Mouse (Mus musculus): ENCODE measurements at regions not wholly inside any gene's neighbourhood (a gene's known extent, or its start where the extent isn't known, plus 50 kb on each side); places are given as distances from the start of the nearest gene placed in this dataset.

GRCm38 (mm10) chr1:153990651-153991435 is 90.8 kb upstream of the Teddm2 start:
- Histone ChIP-seq H3K27me3 (ENCODE audit: control insufficient read depth, insufficient read depth, low read length) (no peaks in the 10 kb centered on the region), H3K9me3 (replicated peaks; ENCODE audit: control insufficient read depth, low read length) (peaks cover 9% of the 10 kb centered on the region), H3K4me2 (ENCODE audit: low read depth, low read length) (no peak overlapping the region), H3K4me1 (ENCODE audit: control insufficient read depth, insufficient read depth, low read length) (no peaks in the 10 kb centered on the region), H3K4me3 (ENCODE audit: low read length) (no peak overlapping the region), H3K27ac (ENCODE audit: low read length) (no peak overlapping the region), H3K9ac (ENCODE audit: low read length) (no peak overlapping the region), H3K36me3 (ENCODE audit: control insufficient read depth, insufficient read depth) (no peaks in the 10 kb centered on the region)
- WGBS, result 83% methylated on average over 11 of the region's 11 CpGs
- no peak for ATAC-seq (replicated peaks; ENCODE audit: extremely low read depth, insufficient read depth, low FRiP score)

GRCm38 (mm10) chr1:153992466-153992865 is 92.4 kb upstream of the Teddm2 start:
- WGBS, result 73% methylated on average over 3 of the region's 3 CpGs
- Histone ChIP-seq H3K9me3 (replicated peaks; ENCODE audit: control insufficient read depth, low read length) (peaks cover 7% of the 10 kb centered on the region), H3K27ac (ENCODE audit: low read length) (no peak overlapping the region), H3K36me3 (ENCODE audit: control insufficient read depth, insufficient read depth) (no peaks in the 10 kb centered on the region), H3K4me1 (ENCODE audit: control insufficient read depth, insufficient read depth, low read length) (no peaks in the 10 kb centered on the region), H3K4me3 (ENCODE audit: low read length) (no peak overlapping the region), H3K9ac (ENCODE audit: low read length) (no peak overlapping the region), H3K4me2 (ENCODE audit: low read depth, low read length) (no peak overlapping the region), H3K27me3 (ENCODE audit: control insufficient read depth, insufficient read depth, low read length) (no peaks in the 10 kb centered on the region)
- ATAC-seq (replicated peaks; ENCODE audit: extremely low read depth, insufficient read depth, low FRiP score), result no peak

GRCm38 (mm10) chr1:153994871-153995270 is 94.8 kb upstream of the Teddm2 start:
- Histone ChIP-seq H3K27ac (ENCODE audit: low read length) (no peak overlapping the region), H3K9ac (ENCODE audit: low read length) (no peak overlapping the region), H3K4me2 (ENCODE audit: low read depth, low read length) (no peak overlapping the region), H3K27me3 (ENCODE audit: control insufficient read depth, insufficient read depth, low read length) (no peaks in the 10 kb centered on the region), H3K4me1 (ENCODE audit: control insufficient read depth, insufficient read depth, low read length) (no peaks in the 10 kb centered on the region), H3K36me3 (ENCODE audit: control insufficient read depth, insufficient read depth) (no peaks in the 10 kb centered on the region), H3K4me3 (ENCODE audit: low read length) (no peak overlapping the region), H3K9me3 (replicated peaks; ENCODE audit: control insufficient read depth, low read length) (peaks cover 7% of the 10 kb centered on the region)
- WGBS, result 91% methylated on average over 4 of the region's 4 CpGs
- no peak for ATAC-seq (replicated peaks; ENCODE audit: extremely low read depth, insufficient read depth, low FRiP score)

- 73% methylated on average over 15 of the region's 15 CpGs for WGBS
- Histone ChIP-seq H3K9ac (ENCODE audit: low read length) (no peak overlapping the region), H3K36me3 (ENCODE audit: control insufficient read depth, insufficient read depth) (no peaks in the 10 kb centered on the region), H3K4me1 (ENCODE audit: control insufficient read depth, insufficient read depth, low read length) (no peaks in the 10 kb centered on the region), H3K4me3 (ENCODE audit: low read length) (no peak overlapping the region), H3K27ac (ENCODE audit: low read length) (no peak overlapping the region), H3K9me3 (replicated peaks; ENCODE audit: control insufficient read depth, low read length) (peaks cover 7% of the 10 kb centered on the region), H3K4me2 (ENCODE audit: low read depth, low read length) (no peak overlapping the region), H3K27me3 (ENCODE audit: control insufficient read depth, insufficient read depth, low read length) (no peaks in the 10 kb centered on the region)
- ATAC-seq (replicated peaks; ENCODE audit: extremely low read depth, insufficient read depth, low FRiP score), result no peak
These were observed 97.5 kb upstream of the Teddm2 start for GRCm38 (mm10) chr1:153997201-153998181.

GRCm38 (mm10) chr1:153999776-154000175 is 99.7 kb upstream of the Teddm2 start:
- no peaks in the 10 kb centered on the region for H3K9me3 ChIP-seq (replicated peaks; ENCODE audit: control insufficient read depth, low read length)
- ATAC-seq (replicated peaks; ENCODE audit: extremely low read depth, insufficient read depth, low FRiP score), result no peak
- no peak overlapping the region for H3K9ac ChIP-seq (ENCODE audit: low read length)
- H3K36me3 ChIP-seq (ENCODE audit: control insufficient read depth, insufficient read depth), result no peaks in the 10 kb centered on the region
- WGBS, result 50% methylated on average over 6 of the region's 6 CpGs
- H3K4me2 ChIP-seq (ENCODE audit: low read depth, low read length), result no peak overlapping the region
- H3K27ac ChIP-seq (ENCODE audit: low read length), result no peak overlapping the region
- H3K27me3 ChIP-seq (ENCODE audit: control insufficient read depth, insufficient read depth, low read length), result no peaks in the 10 kb centered on the region
- H3K4me1 ChIP-seq (ENCODE audit: control insufficient read depth, insufficient read depth, low read length), result no peaks in the 10 kb centered on the region
- no peak overlapping the region for H3K4me3 ChIP-seq (ENCODE audit: low read length)

- Histone ChIP-seq H3K4me1 (ENCODE audit: control insufficient read depth, insufficient read depth, low read length) (no peaks in the 10 kb centered on the region), H3K27ac (ENCODE audit: low read length) (no peak overlapping the region), H3K9ac (ENCODE audit: low read length) (no peak overlapping the region), H3K9me3 (replicated peaks; ENCODE audit: control insufficient read depth, low read length) (no peaks in the 10 kb centered on the region), H3K4me2 (ENCODE audit: low read depth, low read length) (no peak overlapping the region), H3K36me3 (ENCODE audit: control insufficient read depth, insufficient read depth) (no peaks in the 10 kb centered on the region), H3K27me3 (ENCODE audit: control insufficient read depth, insufficient read depth, low read length) (no peaks in the 10 kb centered on the region), H3K4me3 (ENCODE audit: low read length) (no peak overlapping the region)
- no peak for ATAC-seq (replicated peaks; ENCODE audit: extremely low read depth, insufficient read depth, low FRiP score)
- 57% methylated on average over 7 of the region's 7 CpGs for WGBS
These were observed 103.6 kb upstream of the Teddm2 start for GRCm38 (mm10) chr1:154003669-154004068.

GRCm38 (mm10) chr1:154004647-154005046 is 104.6 kb upstream of the Teddm2 start:
- no peaks in the 10 kb centered on the region for H3K27me3 ChIP-seq (ENCODE audit: control insufficient read depth, insufficient read depth, low read length)
- H3K36me3 ChIP-seq (ENCODE audit: control insufficient read depth, insufficient read depth), result no peaks in the 10 kb centered on the region
- no peak overlapping the region for H3K27ac ChIP-seq (ENCODE audit: low read length)
- no peak overlapping the region for H3K9ac ChIP-seq (ENCODE audit: low read length)
- H3K4me1 ChIP-seq (ENCODE audit: control insufficient read depth, insufficient read depth, low read length), result 0 out of 2 replicates have a peak, but pooled peaks cover 2% of the 10 kb centered on the region
- H3K4me2 ChIP-seq (ENCODE audit: low read depth, low read length), result no peak overlapping the region
- no peaks in the 10 kb centered on the region for H3K9me3 ChIP-seq (replicated peaks; ENCODE audit: control insufficient read depth, low read length)
- 84% methylated on average over 4 of the region's 4 CpGs for WGBS
- ATAC-seq (replicated peaks; ENCODE audit: extremely low read depth, insufficient read depth, low FRiP score), result no peak
- H3K4me3 ChIP-seq (ENCODE audit: low read length), result no peak overlapping the region

- H3K4me3 ChIP-seq (ENCODE audit: low read length), result no peak overlapping the region
- no peak overlapping the region for H3K9ac ChIP-seq (ENCODE audit: low read length)
- no peak overlapping the region for H3K4me2 ChIP-seq (ENCODE audit: low read depth, low read length)
- H3K27me3 ChIP-seq (ENCODE audit: control insufficient read depth, insufficient read depth, low read length), result no peaks in the 10 kb centered on the region
- no peak overlapping the region for H3K27ac ChIP-seq (ENCODE audit: low read length)
- ATAC-seq (replicated peaks; ENCODE audit: extremely low read depth, insufficient read depth, low FRiP score), result no peak
- WGBS, result 82% methylated on average over 13 of the region's 13 CpGs
- H3K36me3 ChIP-seq (ENCODE audit: control insufficient read depth, insufficient read depth), result no peaks in the 10 kb centered on the region
- H3K9me3 ChIP-seq (replicated peaks; ENCODE audit: control insufficient read depth, low read length), result no peaks in the 10 kb centered on the region
- 0 out of 2 replicates have a peak, but pooled peaks cover 2% of the 10 kb centered on the region for H3K4me1 ChIP-seq (ENCODE audit: control insufficient read depth, insufficient read depth, low read length)
These were observed 106.0 kb upstream of the Teddm2 start for GRCm38 (mm10) chr1:154006055-154006454.

- ATAC-seq (replicated peaks; ENCODE audit: extremely low read depth, insufficient read depth, low FRiP score), result no peak
- 79% methylated on average over 3 of the region's 3 CpGs for WGBS
These were observed 107.4 kb upstream of the Teddm2 start for GRCm38 (mm10) chr1:154007440-154007839.

More at GRCm38 (mm10) chr1:154007440-154007839, 107.4 kb upstream of the Teddm2 start:
- Histone ChIP-seq H3K27me3 (ENCODE audit: control insufficient read depth, insufficient read depth, low read length) (no peaks in the 10 kb centered on the region), H3K4me1 (ENCODE audit: control insufficient read depth, insufficient read depth, low read length) (0 out of 2 replicates have a peak, but pooled peaks cover 2% of the 10 kb centered on the region), H3K27ac (ENCODE audit: low read length) (no peak overlapping the region), H3K36me3 (ENCODE audit: control insufficient read depth, insufficient read depth) (no peaks in the 10 kb centered on the region), H3K4me3 (ENCODE audit: low read length) (no peak overlapping the region), H3K4me2 (ENCODE audit: low read depth, low read length) (no peak overlapping the region), H3K9ac (ENCODE audit: low read length) (no peak overlapping the region), H3K9me3 (replicated peaks; ENCODE audit: control insufficient read depth, low read length) (no peaks in the 10 kb centered on the region)
